Mouse (Mus musculus): ENCODE measurements around the gene Cd80.

DNA sequence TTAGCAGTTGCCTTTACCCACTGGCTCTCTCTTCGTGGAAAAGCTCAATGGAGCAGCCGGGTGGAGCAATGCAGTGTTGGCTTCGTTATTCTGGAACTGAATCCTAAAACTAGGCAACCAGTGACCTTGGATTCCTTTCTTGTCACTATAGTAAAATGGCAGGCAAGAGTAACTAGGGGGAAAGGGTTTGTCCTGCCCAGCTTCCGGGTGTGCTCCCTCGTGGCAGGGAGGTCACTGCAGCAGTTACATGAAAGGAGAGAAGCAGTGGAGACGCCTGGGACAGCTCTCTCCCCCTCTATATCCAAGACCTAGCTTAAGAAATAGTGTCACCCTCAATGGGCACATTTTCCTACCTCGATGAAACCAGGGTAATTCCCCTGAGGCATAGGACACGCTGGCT lies 14.1 kb downstream of the Cd80 start:
- no peak for TF ChIP-seq CTCF (IDR thresholded peaks at IDR 0.05; ENCODE audit: borderline replicate concordance, extremely low read depth, insufficient read depth, insufficient read length)
- TF ChIP-seq POLR2A (IDR thresholded peaks at IDR 0.05; ENCODE audit: borderline replicate concordance, extremely low read depth, insufficient read depth, insufficient read length, poor library complexity, severe bottlenecking), result no peak

All from brain, embryonic 14.5 days (tissue).